Mouse (Mus musculus): Measurements from ENCODE around the gene Irf1.

Gene Irf1

GRCm38 (mm10) chr11:53759545-53760406 is 10.0 kb upstream of the Irf1 start:
- no peak for ATAC-seq (ENCODE audit: insufficient number of reproducible peaks, low FRiP score, low TSS enrichment)

GRCm38 (mm10) chr11:53761284-53761683 is 8.5 kb upstream of the Irf1 start:
- no peak for ATAC-seq (ENCODE audit: insufficient number of reproducible peaks, low FRiP score, low TSS enrichment)

- ATAC-seq (ENCODE audit: insufficient number of reproducible peaks, low FRiP score, low TSS enrichment), result no peak
Observed at GRCm38 (mm10) chr11:53761822-53762221, 8.0 kb upstream of the Irf1 start.

GRCm38 (mm10) chr11:53762426-53762825 is 7.4 kb upstream of the Irf1 start:
- no peak for ATAC-seq (ENCODE audit: insufficient number of reproducible peaks, low FRiP score, low TSS enrichment)

GRCm38 (mm10) chr11:53762827-53763495 is 6.9 kb upstream of the Irf1 start:
- no peak for ATAC-seq (ENCODE audit: insufficient number of reproducible peaks, low FRiP score, low TSS enrichment)

GRCm38 (mm10) chr11:53763496-53764140 is 6.2 kb upstream of the Irf1 start:
- peak; percentile 52 for ATAC-seq (ENCODE audit: insufficient number of reproducible peaks, low FRiP score, low TSS enrichment)

GRCm38 (mm10) chr11:53764581-53764980 is 5.2 kb upstream of the Irf1 start:
- ATAC-seq (ENCODE audit: insufficient number of reproducible peaks, low FRiP score, low TSS enrichment), result no peak

- no peak for ATAC-seq (ENCODE audit: insufficient number of reproducible peaks, low FRiP score, low TSS enrichment)
Observed at GRCm38 (mm10) chr11:53768422-53769184, 1.2 kb upstream of the Irf1 start.

- no peak for ATAC-seq (ENCODE audit: insufficient number of reproducible peaks, low FRiP score, low TSS enrichment)
Observed at GRCm38 (mm10) chr11:53769185-53769576, 633 bp upstream of the Irf1 start.

- 0 out of 2 replicates have a peak, but pooled peaks have one; percentile 20 for ATAC-seq (ENCODE audit: insufficient number of reproducible peaks, low FRiP score, low TSS enrichment)
Observed at GRCm38 (mm10) chr11:53770125-53770791, 444 bp downstream of the Irf1 start.

GRCm38 (mm10) chr11:53771001-53771744 is 1.4 kb downstream of the Irf1 start:
- no peak for ATAC-seq (ENCODE audit: insufficient number of reproducible peaks, low FRiP score, low TSS enrichment)

- no peak for ATAC-seq (ENCODE audit: insufficient number of reproducible peaks, low FRiP score, low TSS enrichment)
Observed at GRCm38 (mm10) chr11:53772536-53772935, 2.7 kb downstream of the Irf1 start.

- no peak for ATAC-seq (ENCODE audit: insufficient number of reproducible peaks, low FRiP score, low TSS enrichment)
Observed at GRCm38 (mm10) chr11:53773087-53773486, 3.3 kb downstream of the Irf1 start, which contains the start of gene Gm17334. TSS of gene Gm17334 (minus strand) at chr11:53773187.

GRCm38 (mm10) chr11:53773641-53774360 is 4.0 kb downstream of the Irf1 start:
- no peak for ATAC-seq (ENCODE audit: insufficient number of reproducible peaks, low FRiP score, low TSS enrichment)

GRCm38 (mm10) chr11:53774659-53775255 is 4.9 kb downstream of the Irf1 start:
- ATAC-seq (ENCODE audit: insufficient number of reproducible peaks, low FRiP score, low TSS enrichment), result no peak

- no peak for ATAC-seq (ENCODE audit: insufficient number of reproducible peaks, low FRiP score, low TSS enrichment)
Observed at GRCm38 (mm10) chr11:53777736-53778135, 7.9 kb downstream of the Irf1 start.

- no peak for ATAC-seq (ENCODE audit: insufficient number of reproducible peaks, low FRiP score, low TSS enrichment)
Observed at GRCm38 (mm10) chr11:53778455-53778854, 8.6 kb downstream of the Irf1 start.

GRCm38 (mm10) chr11:53779808-53780207 is 10.0 kb downstream of the Irf1 start:
- ATAC-seq (ENCODE audit: insufficient number of reproducible peaks, low FRiP score, low TSS enrichment), result no peak

Measured in cerebellum, adult (tissue).